Mouse (Mus musculus) T-helper 2 cell (primary cell): ENCODE data around the gene Cenpn.

Experiments
- in situ Hi-C: fragments of 300-600 bp; cut with MboI, MseI; formaldehyde crosslinking; loops from one replicate; pipeline ENCODE4 v1.15.1; 2025; ENCODE audit warnings: high pct_unique_total_duplicates

Cenpn gene

GRCm38 (mm10) chr8:116942284-116943058 lies 20.9 kb downstream of the Cenpn start:
- in situ Hi-C loops = loop anchor here (5.0 to 25.0 kb wide), 2 partner anchors 35 to 845 kb away; partner anchors contain the start of gene 1700030J22Rik

- in situ Hi-C loops = loop anchor here (5.0 to 25.0 kb wide), 2 partner anchors 34 to 844 kb away; partner anchors contain the start of gene 1700030J22Rik
Observed at GRCm38 (mm10) chr8:116943161-116943554, 21.6 kb downstream of the Cenpn start, which contains the start of gene Atmin. Atmin (plus strand) TSS chr8:116943393.

- in situ Hi-C loops = loop anchor here (5.0 to 25.0 kb wide), 2 partner anchors 34 to 844 kb away; partner anchors contain the start of gene 1700030J22Rik
Observed at GRCm38 (mm10) chr8:116943555-116944384, 22.2 kb downstream of the Cenpn start.

- in situ Hi-C loops = loop anchor here (5.0 to 25.0 kb wide), 2 partner anchors 33 to 843 kb away; partner anchors contain the start of gene 1700030J22Rik
Observed at GRCm38 (mm10) chr8:116944385-116944696, 22.8 kb downstream of the Cenpn start.

- in situ Hi-C loops = loop anchor here (25.0 kb wide), 1 partner anchor 842 kb away; no protein-coding TSS in a partner anchor
Observed at GRCm38 (mm10) chr8:116945169-116945910, 23.8 kb downstream of the Cenpn start.

GRCm38 (mm10) chr8:116946268-116946838 lies 24.8 kb downstream of the Cenpn start:
- in situ Hi-C loops = loop anchor here (25.0 kb wide), 1 partner anchor 841 kb away; no protein-coding TSS in a partner anchor

GRCm38 (mm10) chr8:116946851-116947250 lies 25.3 kb downstream of the Cenpn start:
- in situ Hi-C loops = loop anchor here (25.0 kb wide), 1 partner anchor 840 kb away; no protein-coding TSS in a partner anchor

GRCm38 (mm10) chr8:116947589-116947988 lies 26.1 kb downstream of the Cenpn start:
- in situ Hi-C loops = loop anchor here (25.0 kb wide), 1 partner anchor 840 kb away; no protein-coding TSS in a partner anchor

GRCm38 (mm10) chr8:116951369-116951768 lies 29.8 kb downstream of the Cenpn start:
- in situ Hi-C loops = no loop called here

- in situ Hi-C loops = no loop called here
Observed at GRCm38 (mm10) chr8:116951778-116952177, 30.2 kb downstream of the Cenpn start.

GRCm38 (mm10) chr8:116952428-116952827 lies 30.9 kb downstream of the Cenpn start:
- in situ Hi-C loops = no loop called here

- in situ Hi-C loops = no loop called here
Observed at GRCm38 (mm10) chr8:116954415-116954814, 32.9 kb downstream of the Cenpn start.

- in situ Hi-C loops = no loop called here
Observed at GRCm38 (mm10) chr8:116969531-116969930, 48.0 kb downstream of the Cenpn start.

GRCm38 (mm10) chr8:116975066-116975465 lies 53.5 kb downstream of the Cenpn start:
- in situ Hi-C loops = loop anchor here (5.0 kb wide), 1 partner anchor 33 kb away; the partner anchor contains the start of gene Atmin

GRCm38 (mm10) chr8:116975606-116976005 lies 54.1 kb downstream of the Cenpn start:
- in situ Hi-C loops = loop anchor here (5.0 kb wide), 1 partner anchor 33 kb away; the partner anchor contains the start of gene Atmin

GRCm38 (mm10) chr8:116978052-116978451 lies 56.5 kb downstream of the Cenpn start:
- in situ Hi-C loops = loop anchor here (5.0 kb wide), 1 partner anchor 36 kb away; the partner anchor contains the start of gene Atmin

- in situ Hi-C loops = loop anchor here (5.0 kb wide), 1 partner anchor 36 kb away; the partner anchor contains the start of gene Atmin
Observed at GRCm38 (mm10) chr8:116978631-116979256, 57.2 kb downstream of the Cenpn start, which contains the start of gene 1700030J22Rik. 1700030J22Rik (minus strand) TSS chr8:116978959.

GRCm38 (mm10) chr8:116980117-116980516 lies 58.6 kb downstream of the Cenpn start:
- in situ Hi-C loops = no loop called here

GRCm38 (mm10) chr8:116989842-116990241 lies 68.3 kb downstream of the Cenpn start:
- in situ Hi-C loops = no loop called here
